Mouse (Mus musculus) heart, postnatal 36 days (tissue): ENCODE results near the gene Ncoa5. TPM values are rescaled to one million over a fixed set of nuclear protein-coding genes. Genes with fewer than 3 reads are reported as not detected.
A peak's percentile ranks its signal among the peaks of the same experiment; 100 is the strongest.

ENCODE experiments used
- DNase-seq, 2 experiments: peaks; one replicate each; pipeline ENCODE4 v3.0.0; 2021 to 2022
- intact Hi-C: fragments of 180-260 bp; cut with DNase I; formaldehyde crosslinking; loops from one replicate; pipeline ENCODE4 v1.15.1; 2025
- total RNA-seq, 2 experiments: library from RNA; stranded (reverse); gene quantifications; 2 replicates each; pipeline ENCODE4 v1.2.3; 2021

The Ncoa5 gene
- total RNA-seq, 2 experiments from 2014 or later: 17.7 to 18.3 TPM

DNA sequence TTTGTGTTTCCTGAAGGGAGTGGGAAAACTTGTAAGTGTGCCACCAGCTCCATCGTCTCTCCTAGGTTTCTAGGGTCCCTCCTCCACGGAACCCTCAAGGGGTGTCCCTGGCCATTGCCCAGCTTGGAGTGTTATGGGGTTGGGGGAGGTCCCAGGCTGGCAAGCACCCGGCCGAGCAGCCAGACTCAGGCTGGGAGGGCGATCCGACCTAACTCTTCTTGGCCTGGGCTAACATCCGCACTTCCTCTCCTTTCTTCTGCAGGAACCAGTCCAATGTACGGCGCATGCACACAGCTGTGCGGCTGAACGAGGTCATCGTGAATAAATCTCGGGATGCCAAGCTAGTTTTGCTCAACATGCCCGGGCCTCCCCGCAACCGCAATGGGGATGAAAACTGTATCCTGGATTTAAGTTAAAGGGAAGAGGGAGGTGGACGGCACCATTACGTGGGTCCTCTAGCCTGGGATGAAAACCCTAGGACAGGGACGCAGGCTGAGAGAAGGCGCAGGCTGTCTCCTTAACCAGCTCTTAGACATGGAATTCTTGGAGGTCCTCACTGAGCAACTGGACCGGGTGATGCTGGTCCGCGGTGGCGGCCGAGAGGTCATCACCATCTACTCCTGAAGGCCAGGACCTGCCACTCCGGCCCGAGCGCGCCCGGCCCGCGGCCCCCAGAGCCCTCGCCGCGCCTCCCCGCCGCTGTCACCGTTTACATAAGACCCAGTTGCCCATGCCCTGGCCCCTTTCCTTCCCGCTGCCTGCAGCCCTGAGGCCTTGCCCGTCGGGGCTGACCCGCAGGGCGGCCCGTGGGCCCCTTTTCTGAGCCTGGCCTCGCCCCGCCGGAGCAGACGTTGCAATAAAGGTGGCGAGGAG is 37.6 kb downstream of the Ncoa5 start:
- intact Hi-C loops: no loop called here
- peak in 1 of 2 experiments; percentile 7 for DNase-seq

DNA sequence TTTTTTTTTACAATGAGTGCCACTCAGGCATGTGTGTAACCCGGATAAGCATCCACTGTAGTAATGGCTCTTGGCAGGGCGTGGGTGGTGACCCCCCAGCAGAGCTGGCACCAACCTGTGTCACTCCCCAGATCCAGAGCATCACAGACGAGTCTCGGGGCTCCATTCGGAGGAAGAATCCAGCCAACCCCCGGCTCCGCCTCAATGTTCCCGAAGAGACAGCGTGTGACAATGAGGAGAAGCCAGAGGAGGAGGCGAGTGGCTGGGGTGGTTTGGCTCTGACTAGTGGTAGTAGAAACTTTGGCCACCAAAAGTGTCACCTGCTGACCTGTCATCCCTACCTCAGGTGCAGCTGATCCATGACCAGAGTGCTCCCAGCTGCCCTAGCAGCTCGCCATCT is 38.7 kb downstream of the Ncoa5 start:
- intact Hi-C loops: no loop called here

DNA sequence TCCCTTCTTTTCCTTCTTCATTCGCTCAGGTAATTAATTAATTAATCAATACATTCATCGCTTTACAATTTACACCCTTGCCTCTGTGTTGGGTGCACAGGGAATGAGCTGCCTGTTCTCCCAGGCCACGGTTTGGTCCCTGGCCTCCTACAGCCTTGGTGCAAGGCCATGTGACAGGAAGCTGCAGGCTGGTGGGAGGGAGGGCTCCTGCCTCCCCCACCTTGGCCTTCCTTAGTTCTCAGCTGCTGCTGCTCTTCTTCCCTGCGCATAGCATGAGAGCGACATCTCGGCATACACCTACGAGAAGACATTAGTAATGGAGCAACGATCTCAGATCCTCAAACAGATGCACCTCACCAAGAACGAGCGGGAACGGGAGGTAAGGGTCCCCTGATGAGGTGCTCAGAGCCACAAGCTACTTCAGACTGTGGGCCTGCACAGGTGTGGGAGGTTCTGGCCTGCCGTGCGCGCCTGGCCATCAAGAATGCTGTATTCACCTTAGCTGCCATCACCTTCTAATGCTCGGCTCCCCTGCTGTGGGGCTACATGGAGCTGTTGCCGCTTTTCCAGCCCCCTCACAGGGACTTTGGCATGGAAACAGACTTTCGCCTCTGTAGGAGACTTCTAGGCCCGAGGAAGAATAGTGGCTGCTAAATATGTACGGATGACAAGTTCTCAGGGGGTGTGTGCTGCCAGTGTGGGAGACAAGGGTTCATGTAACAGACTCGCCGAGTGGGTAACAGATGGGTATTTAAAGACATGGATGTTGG is 39.8 kb downstream of the Ncoa5 start:
- no peak for DNase-seq
- intact Hi-C loops: no loop called here

More for the DNA sequence above, 38.7 kb downstream of the Ncoa5 start:
- DNase-seq: no peak

DNA sequence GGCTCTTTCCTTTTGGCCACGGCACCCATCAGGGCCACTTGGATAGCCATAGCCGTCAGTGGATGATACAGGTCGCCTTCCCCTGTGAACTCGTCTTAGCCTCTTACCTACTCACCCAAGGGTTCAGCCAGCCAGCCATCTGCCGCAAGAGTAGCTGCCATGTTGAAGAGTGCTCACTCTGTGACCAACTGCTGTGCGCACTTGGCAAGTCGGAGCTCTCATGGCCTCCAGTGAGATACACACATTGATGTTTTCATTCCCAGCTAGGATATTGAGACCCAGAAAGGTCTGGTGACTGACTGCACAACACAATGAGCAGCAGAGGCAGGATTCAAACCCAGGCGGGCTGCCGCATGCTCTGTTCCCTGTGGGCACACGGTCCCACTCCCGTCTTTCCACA is 40.5 kb downstream of the Ncoa5 start:
- intact Hi-C loops: no loop called here
- no peak for DNase-seq

DNA sequence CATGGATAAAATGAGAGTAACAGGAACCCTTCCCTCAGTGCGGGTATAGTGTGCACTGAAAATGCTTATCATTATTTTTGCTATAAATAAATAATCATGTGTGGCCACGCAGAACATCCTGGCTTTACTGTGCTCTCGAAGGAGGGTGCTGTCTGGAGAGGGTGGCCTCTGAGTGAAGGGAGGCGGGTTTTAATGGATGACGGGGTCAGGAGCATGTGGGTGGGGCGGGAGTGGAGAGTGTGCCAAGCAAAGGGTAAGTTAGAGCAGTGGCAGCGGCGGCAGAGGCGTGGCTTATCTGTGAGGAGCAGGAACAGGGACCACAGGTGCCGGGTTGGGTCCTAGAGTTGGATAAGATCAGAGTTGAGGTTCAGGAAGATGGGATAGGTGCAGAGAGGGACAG is 42.9 kb downstream of the Ncoa5 start:
- no peak for DNase-seq
- intact Hi-C loops: no loop called here

DNA sequence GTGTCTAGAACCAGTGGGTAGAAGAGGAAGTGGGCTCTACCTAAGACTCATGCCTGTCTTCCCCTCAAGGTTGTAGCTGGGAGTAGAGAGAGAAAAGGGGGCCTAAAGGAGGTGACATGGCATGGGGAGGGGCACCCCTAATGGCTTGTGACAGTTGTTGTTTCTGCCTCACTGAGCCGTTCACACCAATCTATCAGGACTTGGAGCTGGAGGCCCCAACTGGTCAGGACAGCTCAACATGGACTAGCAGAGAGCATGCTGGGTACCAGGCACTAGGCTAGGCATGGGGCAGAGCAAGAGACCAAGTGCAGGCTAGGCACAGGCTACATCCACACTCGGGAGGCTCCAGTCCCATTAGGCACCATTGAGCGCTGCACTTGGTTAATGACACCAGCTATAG is 43.6 kb downstream of the Ncoa5 start:
- intact Hi-C loops: no loop called here
- no peak for DNase-seq

DNA sequence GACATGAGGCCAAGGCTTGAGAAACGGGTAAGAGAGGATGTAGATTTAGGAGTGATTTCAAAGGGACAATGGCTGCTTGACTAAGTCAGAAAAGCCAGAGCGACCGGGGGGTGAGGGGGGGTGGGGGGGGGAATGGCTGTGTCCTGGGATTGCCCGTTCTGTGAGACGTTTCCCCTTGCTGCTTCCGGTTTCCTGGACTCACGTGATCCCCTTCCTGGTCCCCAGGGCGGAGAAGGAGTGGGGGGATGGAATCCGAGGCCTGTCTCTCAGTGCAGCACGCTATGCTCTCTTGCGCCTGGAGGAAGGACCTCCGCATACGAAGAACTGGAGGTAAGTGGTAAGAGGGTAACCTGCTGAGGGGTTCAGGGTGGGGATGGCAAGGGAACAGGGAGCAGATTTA is 45.9 kb downstream of the Ncoa5 start:
- no peak for DNase-seq
- intact Hi-C loops: no loop called here

DNA sequence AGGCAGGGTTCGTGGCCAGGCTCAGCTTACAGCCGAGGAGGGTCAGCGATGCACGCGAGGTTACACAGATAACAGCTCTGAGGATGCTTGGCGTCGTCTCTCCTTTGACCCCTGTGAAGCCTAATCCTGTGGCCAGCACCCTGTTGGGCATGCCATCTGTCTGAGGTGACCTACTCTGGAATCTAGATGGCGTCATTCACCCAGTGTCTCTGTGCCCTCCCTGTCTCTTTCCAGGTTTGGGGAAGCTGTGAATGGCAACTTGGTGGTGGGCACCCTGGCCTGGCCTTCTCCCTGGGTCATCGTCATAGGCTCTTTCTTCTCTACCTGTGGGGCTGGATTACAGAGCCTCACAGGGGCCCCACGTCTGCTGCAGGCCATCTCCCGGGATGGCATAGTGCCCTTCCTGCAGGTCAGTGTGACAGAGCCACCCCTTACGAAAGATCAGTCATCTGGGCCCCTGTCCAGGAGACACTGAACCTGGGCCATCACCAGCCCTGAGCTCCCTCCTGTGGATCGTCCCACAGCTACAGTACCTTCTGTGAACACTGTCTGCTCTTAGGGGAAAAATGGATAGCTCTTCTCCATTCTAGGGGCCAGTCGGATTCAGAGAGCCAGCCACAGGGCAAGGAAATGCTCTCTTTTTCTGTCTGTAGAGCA is 48.2 kb downstream of the Ncoa5 start:
- no peak for DNase-seq
- intact Hi-C loops: no loop called here

DNA sequence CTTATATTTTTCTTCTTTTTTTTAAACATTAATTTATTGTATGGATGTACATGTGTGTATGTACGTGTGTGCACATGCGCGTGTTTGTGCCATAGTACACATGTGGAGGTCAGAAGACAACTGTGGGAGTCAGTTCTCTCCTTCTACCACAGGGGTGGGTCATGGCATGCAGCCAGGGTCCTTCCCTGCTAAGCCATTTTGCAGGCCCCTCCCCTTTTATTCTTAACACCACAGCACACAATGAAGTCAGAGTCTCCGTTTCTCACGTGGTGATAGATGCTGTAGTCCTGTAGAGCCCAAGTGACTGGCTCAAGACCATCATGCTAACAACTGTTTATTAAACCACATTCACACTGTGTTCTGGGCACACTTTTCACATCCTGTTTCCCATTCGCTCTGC is 48.7 kb downstream of the Ncoa5 start:
- DNase-seq: no peak
- intact Hi-C loops: no loop called here

DNA sequence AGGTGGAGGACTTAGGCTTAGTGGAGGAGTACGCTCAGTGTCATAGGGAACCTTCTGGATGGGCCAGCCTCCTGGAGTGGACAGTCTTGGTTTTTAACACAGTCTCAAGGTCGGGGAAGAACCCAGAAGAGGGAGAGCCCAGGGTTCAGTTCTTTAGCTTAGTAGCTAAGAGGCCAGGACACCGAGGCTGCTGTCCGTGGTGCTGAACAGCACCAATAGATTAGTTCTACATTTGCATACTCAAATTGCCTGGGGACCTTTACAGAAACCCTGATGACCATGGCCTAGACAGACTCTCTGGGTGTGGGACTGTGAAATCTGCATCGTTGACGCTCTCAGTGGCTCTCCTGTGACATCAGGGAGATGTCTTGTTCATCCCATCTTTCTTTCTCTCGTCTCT is 54.9 kb downstream of the Ncoa5 start:
- intact Hi-C loops: no loop called here
- peak; percentile 26 to 54 for DNase-seq

DNA sequence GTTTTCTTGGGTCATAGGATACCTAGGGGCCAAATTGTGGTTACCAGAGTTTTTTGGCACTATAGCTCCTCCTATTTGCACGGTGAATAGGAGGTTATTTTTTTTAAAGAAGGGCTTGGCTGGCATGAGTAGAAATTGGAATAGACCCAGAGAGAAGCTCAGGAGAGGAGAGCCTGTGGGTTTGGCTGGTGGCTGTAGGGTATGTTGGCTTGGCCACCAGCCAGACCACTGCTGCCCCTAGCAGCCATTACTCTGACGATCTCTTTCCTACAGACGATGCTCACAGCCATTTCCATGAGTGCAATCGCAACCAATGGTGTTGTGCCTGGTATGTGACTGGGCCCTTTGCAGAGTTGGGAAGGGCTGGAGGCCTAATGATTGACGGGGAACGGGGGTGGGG is 59.1 kb downstream of the Ncoa5 start:
- intact Hi-C loops: no loop called here
- no peak for DNase-seq

DNA sequence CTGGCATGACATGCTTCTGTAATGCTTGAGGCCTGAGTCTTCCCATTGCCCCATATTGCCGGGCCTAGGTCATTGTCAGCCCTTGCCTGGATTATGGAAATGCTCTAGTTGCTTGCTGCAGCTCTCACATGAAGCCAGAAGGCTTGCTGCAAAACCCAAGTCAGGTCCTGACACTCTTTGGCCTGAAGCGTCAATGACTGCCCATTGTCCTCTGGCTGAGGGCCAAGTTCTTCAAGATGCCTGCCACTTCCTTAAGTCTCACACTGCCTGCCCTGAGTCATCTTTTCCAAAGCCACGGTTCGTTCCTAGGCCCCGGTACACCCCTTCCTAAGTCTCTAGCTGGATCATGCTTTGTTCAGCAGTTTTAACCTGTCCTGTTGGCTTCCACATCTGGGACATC is 62.0 kb downstream of the Ncoa5 start:
- no peak for DNase-seq
- intact Hi-C loops: no loop called here

DNA sequence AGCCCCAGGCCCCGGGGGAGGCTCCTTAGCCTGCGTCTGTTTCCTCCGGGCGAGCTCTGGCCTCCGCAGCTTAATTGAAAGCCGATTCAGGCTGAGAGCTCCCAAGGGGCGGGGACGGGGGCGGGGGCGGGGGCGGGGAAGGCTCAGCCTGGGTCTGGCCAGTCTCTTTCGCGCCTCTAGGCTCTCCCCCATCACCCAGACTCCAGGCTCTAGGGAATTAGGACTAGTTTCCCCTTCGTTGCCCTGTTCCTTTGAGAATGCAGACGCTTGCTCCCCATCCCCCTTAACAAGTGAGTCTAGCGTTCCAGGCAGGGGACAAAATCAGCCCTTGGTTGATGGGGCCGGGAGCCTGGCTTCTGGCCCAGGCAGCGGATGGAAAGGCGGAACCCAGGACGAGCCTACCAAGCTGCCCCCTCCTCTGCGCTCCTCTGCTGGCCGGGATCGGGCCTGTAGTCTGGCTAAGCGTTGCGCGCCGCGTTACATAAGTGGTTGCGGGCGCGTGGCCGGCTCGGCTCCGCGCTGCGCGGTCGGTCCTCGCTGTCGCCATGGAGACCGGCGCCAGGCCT is 64.0 kb downstream of the Ncoa5 start:
- no peak for DNase-seq
- intact Hi-C loops: no loop called here

DNA sequence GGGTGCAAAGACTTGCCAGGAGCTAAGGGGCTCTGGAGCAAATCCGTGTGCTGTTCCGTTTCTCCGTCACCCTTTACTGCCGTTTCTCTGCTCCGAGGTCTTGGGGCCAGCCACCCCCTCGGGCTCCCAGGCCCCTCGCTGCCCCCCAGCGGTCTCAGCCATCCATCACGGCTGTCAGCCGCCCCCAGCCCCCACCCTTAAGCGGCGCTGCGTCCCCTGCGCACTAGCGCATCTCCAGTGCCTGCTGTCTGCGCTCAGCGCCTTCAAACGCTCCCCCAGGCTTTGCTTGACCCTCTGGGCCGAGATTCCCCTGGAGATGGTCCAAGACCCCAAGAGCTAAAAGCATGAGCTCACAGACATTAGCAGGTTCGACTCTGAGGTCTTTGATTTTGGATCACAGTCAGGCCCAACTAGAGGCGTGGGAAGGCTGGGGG is 65.3 kb downstream of the Ncoa5 start:
- intact Hi-C loops: loop anchor here (10.0 kb wide), 1 partner anchor 515 kb away; no protein-coding TSS in a partner anchor
- no peak for DNase-seq

DNA sequence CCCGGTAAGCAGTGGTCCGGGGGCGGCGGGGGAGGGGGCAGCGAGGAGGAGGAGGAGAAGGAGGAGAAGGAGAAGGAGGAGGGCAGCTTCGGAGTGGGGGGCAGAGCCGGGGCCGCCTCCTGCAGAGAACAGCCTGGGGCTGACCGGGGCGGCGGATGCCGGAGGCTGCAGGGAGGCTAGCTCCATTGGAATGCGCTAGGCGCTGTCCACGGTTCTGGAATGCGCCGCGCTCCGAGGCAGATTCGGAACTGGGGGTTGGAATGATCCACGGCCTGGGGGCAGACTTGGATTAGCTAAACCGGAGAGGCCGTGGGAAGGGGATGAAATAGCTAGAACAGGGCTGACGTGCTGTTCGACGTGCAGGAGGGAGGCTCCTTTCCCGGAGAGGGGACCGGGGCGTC is 66.2 kb downstream of the Ncoa5 start:
- intact Hi-C loops: loop anchor here (10.0 kb wide), 1 partner anchor 516 kb away; no protein-coding TSS in a partner anchor
- DNase-seq: peak; percentile 66 to 77

DNA sequence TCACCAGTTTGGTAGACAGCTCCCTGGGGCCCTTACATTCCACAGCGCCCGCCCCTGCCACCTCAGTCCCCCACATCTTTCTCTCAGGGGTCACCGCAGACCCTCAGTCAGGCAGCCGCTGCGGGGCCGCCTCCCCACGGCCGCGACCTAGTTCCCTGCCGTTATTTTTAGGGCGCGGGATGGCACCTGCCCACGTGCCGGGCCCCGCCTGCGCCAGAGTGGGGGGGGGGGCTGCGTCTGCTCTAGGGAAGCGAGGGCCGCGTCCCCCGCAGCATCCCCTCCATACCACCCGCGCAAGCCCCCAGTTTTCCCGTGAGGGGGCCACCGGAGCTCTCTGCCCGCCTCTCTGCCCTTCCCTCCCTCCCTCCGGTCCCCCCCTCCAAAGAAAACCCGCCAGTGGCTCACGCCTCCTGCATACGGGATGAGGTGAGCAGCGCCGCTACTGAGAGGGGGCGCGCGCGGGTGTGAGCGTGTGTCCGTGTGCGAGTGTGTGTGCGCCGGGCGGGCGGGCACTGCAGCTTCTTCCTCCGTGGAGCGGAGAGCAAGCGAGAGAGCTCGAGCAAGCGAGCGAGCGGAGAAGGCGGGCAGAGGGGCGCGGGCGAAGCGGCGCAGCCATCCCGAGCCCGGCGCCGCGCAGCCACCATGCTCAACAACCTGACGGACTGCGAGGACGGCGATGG is 66.8 kb downstream of the Ncoa5 start:
- DNase-seq: no peak
- intact Hi-C loops: loop anchor here (10.0 kb wide), 1 partner anchor 517 kb away; no protein-coding TSS in a partner anchor

DNA sequence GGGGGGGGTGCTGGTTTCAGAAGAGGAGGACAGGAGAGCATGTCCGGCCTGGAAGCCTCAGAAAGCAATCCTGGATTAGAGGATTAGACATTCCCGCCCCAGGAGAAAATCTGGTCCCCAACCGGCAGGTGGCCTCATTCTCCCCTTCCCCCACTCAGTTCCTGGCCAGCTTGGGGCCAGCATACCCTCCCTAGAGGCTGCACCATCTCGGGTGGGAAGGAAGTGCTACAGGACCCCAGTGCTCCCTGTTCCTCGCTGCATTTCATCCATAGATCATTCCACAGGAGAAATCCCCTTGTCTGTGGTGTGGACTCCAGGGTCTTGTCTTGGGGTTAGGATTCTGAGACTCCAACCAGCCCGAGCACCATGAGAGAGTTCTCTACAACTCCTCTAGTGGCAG is 67.5 kb downstream of the Ncoa5 start:
- no peak for DNase-seq
- intact Hi-C loops: loop anchor here (10.0 kb wide), 1 partner anchor 518 kb away; no protein-coding TSS in a partner anchor

DNA sequence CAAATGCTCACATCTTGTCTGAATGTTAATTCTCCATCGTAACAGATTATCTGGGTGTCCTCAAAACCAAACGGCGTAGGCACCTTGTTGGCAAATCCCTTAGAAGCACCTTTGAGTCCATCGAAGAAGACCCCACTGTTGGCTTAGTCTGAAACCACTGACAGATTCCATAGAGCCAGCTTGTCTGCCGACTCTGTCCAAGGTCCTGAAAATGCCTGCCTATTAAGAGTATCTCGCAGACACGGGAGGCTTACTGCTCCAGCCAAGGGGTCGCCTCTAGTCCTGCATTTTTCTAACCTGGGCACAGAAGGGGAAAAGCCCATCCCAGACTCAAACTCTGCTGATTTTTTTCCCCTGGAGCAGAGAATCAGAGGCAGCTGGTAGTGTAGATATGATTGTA is 68.3 kb downstream of the Ncoa5 start:
- intact Hi-C loops: loop anchor here (10.0 kb wide), 1 partner anchor 518 kb away; no protein-coding TSS in a partner anchor
- peak in 1 of 2 experiments; percentile 29 for DNase-seq

DNA sequence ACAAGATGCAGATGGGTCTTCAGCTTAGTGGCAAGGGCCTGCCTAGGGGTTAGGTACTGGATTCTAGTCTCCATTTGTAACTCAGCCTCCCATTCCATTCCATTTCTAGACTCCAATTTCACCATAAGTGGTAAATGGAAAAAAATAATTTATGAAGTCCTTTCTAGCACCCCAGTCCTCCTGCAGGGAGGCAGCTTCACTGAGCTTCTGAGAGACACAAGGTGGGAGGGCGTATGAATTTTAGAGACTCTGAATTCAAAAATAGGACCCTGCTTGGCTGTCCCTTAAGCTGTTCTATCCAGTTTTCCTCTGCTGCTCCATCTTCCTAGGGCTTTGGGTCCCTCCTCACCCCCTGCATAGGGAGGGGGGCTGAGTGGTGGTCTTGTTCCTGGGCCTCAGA is 69.7 kb downstream of the Ncoa5 start:
- intact Hi-C loops: loop anchor here (5.0 to 10.0 kb wide), 2 partner anchors 312 to 520 kb away; no protein-coding TSS in a partner anchor
- DNase-seq: no peak
